Mouse (Mus musculus): ENCODE measurements around the gene Rnf215. TPM values are rescaled to one million over a fixed set of nuclear protein-coding genes. Genes with fewer than 3 reads are reported as not detected.

The Rnf215 gene
- polyA plus RNA-seq, 1 experiment from 2014 or later = 45.5 TPM

GRCm38 (mm10) chr11:4187318-4187700 is 52.3 kb downstream of the Rnf215 start:
- peaks cover 4% of the 10 kb centered on the region for H3K4me1 ChIP-seq (ENCODE audit: control insufficient read depth, insufficient read depth, low read length)
- H3K9ac ChIP-seq (ENCODE audit: low read length) = peak overlapping the region; percentile 86
- WGBS = 11% methylated on average over 9 of the region's 9 CpGs
- no peak; the same call in 1 of the 2 replicates for ATAC-seq
- DNase-seq (ENCODE audit: low spot score) = no peak
- H3K9me3 ChIP-seq (replicated peaks; ENCODE audit: control insufficient read depth, low read length) = no peaks in the 10 kb centered on the region
- H3K27me3 ChIP-seq (replicated peaks; ENCODE audit: control insufficient read depth, insufficient read depth, low read length) = no peaks in the 10 kb centered on the region
- peaks cover 10% of the 10 kb centered on the region for H3K36me3 ChIP-seq (ENCODE audit: control insufficient read depth, insufficient read depth, low read length)
- peak overlapping the region; percentile 73 for H3K4me3 ChIP-seq (ENCODE audit: low read depth, low read length)
- peak overlapping the region; percentile 89 for H3K4me2 ChIP-seq (ENCODE audit: low read length)
- H3K27ac ChIP-seq (ENCODE audit: low read depth, low read length) = no peak overlapping the region

- H3K36me3 ChIP-seq (ENCODE audit: control insufficient read depth, insufficient read depth, low read length) = no peaks in the 10 kb centered on the region
- no peak overlapping the region for H3K4me2 ChIP-seq (ENCODE audit: low read length)
- ATAC-seq (no peak), DNase-seq (ENCODE audit: low spot score) (no peak)
- peaks cover 4% of the 10 kb centered on the region for H3K4me1 ChIP-seq (ENCODE audit: control insufficient read depth, insufficient read depth, low read length)
- no peak overlapping the region for H3K9ac ChIP-seq (ENCODE audit: low read length)
- H3K27ac ChIP-seq (ENCODE audit: low read depth, low read length) = no peak overlapping the region
- no peaks in the 10 kb centered on the region for H3K9me3 ChIP-seq (replicated peaks; ENCODE audit: control insufficient read depth, low read length)
- H3K4me3 ChIP-seq (ENCODE audit: low read depth, low read length) = no peak overlapping the region
- WGBS = 89% methylated on average over 6 of the region's 6 CpGs
- no peaks in the 10 kb centered on the region for H3K27me3 ChIP-seq (replicated peaks; ENCODE audit: control insufficient read depth, insufficient read depth, low read length)
Measured at GRCm38 (mm10) chr11:4189182-4189581, 54.2 kb downstream of the Rnf215 start.

DNA sequence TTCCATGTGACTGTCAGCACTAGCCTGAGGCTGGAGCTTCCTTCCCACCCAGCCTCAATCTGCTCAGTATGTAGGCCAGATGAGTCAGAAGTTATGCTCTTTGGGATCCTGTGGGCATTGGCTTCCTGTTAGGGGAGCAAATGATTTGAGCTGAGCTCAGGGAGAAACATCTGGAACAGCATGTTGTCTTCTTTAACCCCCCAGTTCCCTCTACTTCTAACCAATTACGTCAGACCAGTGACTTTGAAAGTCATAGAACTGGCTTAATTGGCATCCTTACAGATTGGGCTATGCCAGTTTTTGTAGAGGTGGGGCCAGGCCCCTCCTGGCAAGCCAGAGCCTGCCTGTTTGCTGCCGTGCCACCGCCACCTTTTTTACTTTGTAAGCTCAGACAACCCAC is 55.7 kb downstream of the Rnf215 start:
- DNase-seq (ENCODE audit: low spot score) = no peak
- no peak for ATAC-seq
- Histone ChIP-seq H3K27ac (ENCODE audit: low read depth, low read length) (no peak overlapping the region), H3K4me1 (ENCODE audit: control insufficient read depth, insufficient read depth, low read length) (peaks cover 4% of the 10 kb centered on the region), H3K4me2 (ENCODE audit: low read length) (no peak overlapping the region), H3K36me3 (ENCODE audit: control insufficient read depth, insufficient read depth, low read length) (no peaks in the 10 kb centered on the region), H3K4me3 (ENCODE audit: low read depth, low read length) (no peak overlapping the region), H3K27me3 (replicated peaks; ENCODE audit: control insufficient read depth, insufficient read depth, low read length) (no peaks in the 10 kb centered on the region), H3K9me3 (replicated peaks; ENCODE audit: control insufficient read depth, low read length) (no peaks in the 10 kb centered on the region), H3K9ac (ENCODE audit: low read length) (no peak overlapping the region)
- WGBS = 60% methylated on average over 3 of the region's 3 CpGs

Small RNAs within 50 kb of the gene (microRNA-seq; reads per million reads assigned to microRNA genes)
- 2.1 reads per million, percentile 12 among the genes with 10 or more reads in this experiment for gene Mir3060

Other genes starting within 250 kb of the Rnf215 start
- 0.16 and 0.36 TPM in 2 replicates for gene 4921536K21Rik, start 240.1 kb upstream of the Rnf215 start, polyA plus RNA-seq (2014; fragmentation: Nextera tagmentation; extraction: Ambion mirVana)
- gene Dusp18, start 240.0 kb upstream of the Rnf215 start, polyA plus RNA-seq (2014; fragmentation: Nextera tagmentation; extraction: Ambion mirVana) = 29.3 and 35.8 TPM in 2 replicates
- gene Slc35e4, start 220.5 kb upstream of the Rnf215 start, polyA plus RNA-seq (2014; fragmentation: Nextera tagmentation; extraction: Ambion mirVana) = 8.0 and 10.6 TPM in 2 replicates
- 19.7 TPM in 2 replicates for gene Tcn2, start 203.0 kb upstream of the Rnf215 start, polyA plus RNA-seq (2014; fragmentation: Nextera tagmentation; extraction: Ambion mirVana)
- 55.2 and 61.5 TPM in 2 replicates for gene Pes1, start 171.2 kb upstream of the Rnf215 start, polyA plus RNA-seq (2014; fragmentation: Nextera tagmentation; extraction: Ambion mirVana)
- gene 4930556J24Rik, start 158.4 kb upstream of the Rnf215 start, polyA plus RNA-seq (2014; fragmentation: Nextera tagmentation; extraction: Ambion mirVana) = not detected in 2 replicates
- 1.6 and 2.0 TPM in 2 replicates for gene Gal3st1, start 151.6 kb upstream of the Rnf215 start, polyA plus RNA-seq (2014; fragmentation: Nextera tagmentation; extraction: Ambion mirVana)
- gene Sec14l4, start 103.7 kb upstream of the Rnf215 start, polyA plus RNA-seq (2014; fragmentation: Nextera tagmentation; extraction: Ambion mirVana) = not detected in 2 replicates
- gene Sec14l3, start 70.4 kb upstream of the Rnf215 start, polyA plus RNA-seq (2014; fragmentation: Nextera tagmentation; extraction: Ambion mirVana) = 0.52 and 1.1 TPM in 2 replicates
- gene Mtfp1, start 39.8 kb upstream of the Rnf215 start, polyA plus RNA-seq (2014; fragmentation: Nextera tagmentation; extraction: Ambion mirVana) = 6.7 and 7.8 TPM in 2 replicates
- 1.1 and 1.4 TPM in 2 replicates for gene Sec14l2, start 11.8 kb upstream of the Rnf215 start, polyA plus RNA-seq (2014; fragmentation: Nextera tagmentation; extraction: Ambion mirVana)
- 2.4 and 2.9 TPM in 2 replicates for gene Ccdc157, start 25.1 kb downstream of the Rnf215 start, polyA plus RNA-seq (2014; fragmentation: Nextera tagmentation; extraction: Ambion mirVana)
- 51.5 and 59.3 TPM in 2 replicates for gene Sf3a1, start 25.1 kb downstream of the Rnf215 start, polyA plus RNA-seq (2014; fragmentation: Nextera tagmentation; extraction: Ambion mirVana)
- gene Tbc1d10a, start 51.6 kb downstream of the Rnf215 start, polyA plus RNA-seq (2014; fragmentation: Nextera tagmentation; extraction: Ambion mirVana) = 13.3 and 18.3 TPM in 2 replicates
- 1.6 and 1.8 TPM in 2 replicates for gene Castor1, start 83.0 kb downstream of the Rnf215 start, polyA plus RNA-seq (2014; fragmentation: Nextera tagmentation; extraction: Ambion mirVana)
- 0.14 TPM in 1 of 2 replicates, not detected in the other for gene Osm, start 101.2 kb downstream of the Rnf215 start, polyA plus RNA-seq (2014; fragmentation: Nextera tagmentation; extraction: Ambion mirVana)
- gene Lif, start 122.4 kb downstream of the Rnf215 start, polyA plus RNA-seq (2014; fragmentation: Nextera tagmentation; extraction: Ambion mirVana) = not detected in 2 replicates